Mouse (Mus musculus): ENCODE results near the gene Rmi2.

The Rmi2 gene

GRCm38 (mm10) chr16:10911061-10911460, 76.2 kb downstream of the Rmi2 start:
- in situ Hi-C loops (cut with MboI, MseI): no loop called here

- in situ Hi-C loops (cut with MboI, MseI): no loop called here
Measured at GRCm38 (mm10) chr16:10915066-10915465, 80.2 kb downstream of the Rmi2 start.

GRCm38 (mm10) chr16:10916271-10916670, 81.4 kb downstream of the Rmi2 start:
- in situ Hi-C loops (cut with MboI, MseI): no loop called here

GRCm38 (mm10) chr16:10919856-10920255, 85.0 kb downstream of the Rmi2 start:
- in situ Hi-C loops (cut with MboI, MseI): no loop called here

- in situ Hi-C loops (cut with MboI, MseI): no loop called here
Measured at GRCm38 (mm10) chr16:10923561-10923960, 88.7 kb downstream of the Rmi2 start.

GRCm38 (mm10) chr16:10925591-10926180, 90.8 kb downstream of the Rmi2 start:
- in situ Hi-C loops (cut with MboI, MseI): no loop called here

- in situ Hi-C loops (cut with MboI, MseI): no loop called here
Measured at GRCm38 (mm10) chr16:10927026-10927425, 92.2 kb downstream of the Rmi2 start.

GRCm38 (mm10) chr16:10933372-10933771, 98.5 kb downstream of the Rmi2 start:
- in situ Hi-C loops (cut with MboI, MseI): no loop called here

- in situ Hi-C loops (cut with MboI, MseI): no loop called here
Measured at GRCm38 (mm10) chr16:10934047-10934446, 99.2 kb downstream of the Rmi2 start.

GRCm38 (mm10) chr16:10936700-10937319, 102.0 kb downstream of the Rmi2 start:
- in situ Hi-C loops (cut with MboI, MseI): no loop called here

- in situ Hi-C loops (cut with MboI, MseI): no loop called here
Measured at GRCm38 (mm10) chr16:10937497-10937896, 102.6 kb downstream of the Rmi2 start.

- in situ Hi-C loops (cut with MboI, MseI): no loop called here
Measured at GRCm38 (mm10) chr16:10939932-10940331, 105.1 kb downstream of the Rmi2 start.

- in situ Hi-C loops (cut with MboI, MseI): no loop called here
Measured at GRCm38 (mm10) chr16:10940661-10941060, 105.8 kb downstream of the Rmi2 start.
